Comparison of ENCODE assay signal across 8 mouse cellular contexts in the genomic region with DNA sequence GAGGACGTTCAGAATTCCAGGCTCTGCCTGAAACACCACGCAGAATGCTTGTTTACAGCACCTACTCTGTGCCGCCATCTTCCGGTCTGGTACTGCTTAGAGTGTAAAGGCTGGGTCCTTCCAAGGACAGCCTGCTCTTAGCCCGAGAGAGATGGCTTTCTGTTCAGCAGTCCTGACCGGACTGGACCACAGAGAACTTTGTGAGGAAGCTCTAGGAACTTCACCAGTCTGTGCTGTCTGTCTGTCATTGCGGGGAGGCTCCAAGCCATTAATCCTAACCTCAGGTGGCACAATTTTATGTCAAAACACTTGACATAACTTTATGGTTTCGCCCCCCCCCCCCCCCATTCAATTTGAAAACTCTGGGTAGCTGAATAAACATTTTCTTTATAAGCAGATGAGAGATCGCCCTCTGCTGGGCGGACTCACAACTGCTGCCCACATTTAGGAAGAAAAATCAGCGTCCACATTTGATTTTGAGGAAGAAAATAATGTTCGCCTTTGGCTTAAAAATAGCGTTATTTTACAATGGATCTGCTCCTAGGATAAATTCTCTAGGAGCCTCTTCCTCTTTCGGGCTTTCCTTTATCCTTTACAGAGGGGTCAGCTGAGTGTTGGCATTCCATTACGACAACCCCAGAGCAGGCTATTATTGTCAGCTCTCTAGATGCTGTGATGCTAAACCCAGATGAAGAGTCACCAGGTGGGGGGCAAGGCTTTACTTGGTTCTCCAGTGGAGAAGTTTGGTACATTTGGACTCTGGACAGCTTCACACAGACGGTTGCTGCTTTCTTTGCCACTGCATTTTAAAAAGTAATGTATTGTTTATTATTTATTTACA.
DNase-seq lines count a peak whose midpoint lies in the region; ATAC-seq and TF ChIP-seq lines count a peak whose summit lies in the region.

No protein-coding gene starts in this region.

- peak; percentile 68 for DNase-seq in ZHBTc4 (ENCODE audit: low read depth, low spot score)
- DNase-seq in cerebellum, postnatal 25 days: peak; percentile 49 to 72
- DNase-seq in gastrocnemius, adult 18-20 months (ENCODE audit: low spot score): peak; percentile 10
- DNase-seq in hindbrain, postnatal 0 days (ENCODE audit: low spot score): peak; percentile 78
- DNase-seq in left cerebral cortex, adult 18-20 months (ENCODE audit: low spot score in 2 of 2): peak; percentile 44 to 59
- DNase-seq in lung, postnatal 25 days (ENCODE audit: low spot score): peak; percentile 65
- DNase-seq in right cerebral cortex, postnatal 25 days: peak; percentile 29

- H3K9me3 ChIP-seq in hindbrain, postnatal 0 days (ENCODE audit: low read length): no peaks in the 10 kb centered on the region

- no peak overlapping the region for H3K9ac ChIP-seq in hindbrain, postnatal 0 days (replicated peaks; ENCODE audit: low read length)

- peak; percentile 71 for TF ChIP-seq CTCF in hindbrain, postnatal 0 days (IDR thresholded peaks at IDR 0.05; ENCODE audit: low read depth)

- ATAC-seq in hindbrain, postnatal 0 days: peak; percentile 83
- no peak for ATAC-seq in erythroid progenitor cell, adult 5-6 weeks (replicated peaks; ENCODE audit: low FRiP score, poor library complexity, severe bottlenecking)

- 22% methylated on average over 16 of the region's 16 CpGs for WGBS in hindbrain, postnatal 0 days

- H3K4me1 ChIP-seq in hindbrain, postnatal 0 days (ENCODE audit: insufficient read depth, low read length): no peaks in the 10 kb centered on the region

- H3K4me3 ChIP-seq in hindbrain, postnatal 0 days (ENCODE audit: low read length): no peak overlapping the region

- H3K36me3 ChIP-seq in hindbrain, postnatal 0 days (ENCODE audit: insufficient read depth, low read length): no peaks in the 10 kb centered on the region

- H3K27me3 ChIP-seq in hindbrain, postnatal 0 days (ENCODE audit: insufficient read depth, low read length): no peaks in the 10 kb centered on the region

- H3K4me2 ChIP-seq in hindbrain, postnatal 0 days (ENCODE audit: low read depth, low read length): peak overlapping the region; percentile 40

- no peak overlapping the region for H3K27ac ChIP-seq in hindbrain, postnatal 0 days

Comparison
In these comparisons a context has a peak if more than half of its experiments do, and no peak if none do; other contexts are left out.
1. DNase-seq: peak in every context shown above with its lines; median percentile 78 in hindbrain, postnatal 0 days; 68 in ZHBTc4; 65 in lung, postnatal 25 days; 60 in cerebellum, postnatal 25 days; 52 in left cerebral cortex, adult 18-20 months; 29 in right cerebral cortex, postnatal 25 days; 10 in gastrocnemius, adult 18-20 months.